Mouse (Mus musculus): ENCODE data around the gene Camsap3. TPM values are rescaled to one million over a fixed set of nuclear protein-coding genes. Genes with fewer than 3 reads are reported as not detected.
"Not testable (repeated sequence)": the region's sequence is repeated elsewhere in the genome, so short reads cannot be mapped to it uniquely, and the experiment has no call there.

Camsap3 gene
- polyA plus RNA-seq, 1 experiment: 0.05 TPM

DNA sequence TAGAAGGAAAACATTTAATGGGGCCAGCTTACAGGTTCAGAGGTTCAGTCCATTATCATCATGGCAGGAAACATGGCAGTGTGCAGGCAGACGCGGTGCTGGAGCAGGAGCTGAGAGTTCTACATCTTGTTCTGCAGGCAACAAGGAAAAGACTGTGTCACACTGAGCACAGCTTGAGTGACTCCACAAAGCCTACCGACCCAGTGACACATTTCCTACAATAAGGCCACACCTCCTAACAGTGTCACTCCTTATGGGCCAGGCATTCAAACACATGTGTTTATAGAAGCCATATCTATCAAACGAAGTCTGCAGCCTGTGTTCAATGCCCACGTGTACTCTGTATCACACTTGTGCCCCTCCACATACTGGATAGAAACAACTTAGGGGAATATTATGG is 17.3 kb upstream of the Camsap3 start:
- TF ChIP-seq USF1 (IDR thresholded peaks at IDR 0.05; ENCODE audit: low read depth): no peak
- no peak for TF ChIP-seq MYOD1 (IDR thresholded peaks at IDR 0.05; ENCODE audit: control insufficient read depth in 1 of 3, insufficient read length in 2 of 3, low read depth in 2 of 3)
- no peak for TF ChIP-seq TCF3 (IDR thresholded peaks at IDR 0.05; ENCODE audit: insufficient read length, low read depth)
- TF ChIP-seq SRF (IDR thresholded peaks at IDR 0.05; ENCODE audit: control insufficient read depth, insufficient read length, low read depth): no peak
- no peak for TF ChIP-seq POLR2AphosphoS2 (IDR thresholded peaks at IDR 0.05; ENCODE audit: insufficient read length, low read depth)
- no peak for TF ChIP-seq REST (IDR thresholded peaks at IDR 0.05; ENCODE audit: insufficient read depth, insufficient read length)
- TF ChIP-seq CEBPB (IDR thresholded peaks at IDR 0.05; ENCODE audit: insufficient read depth, poor library complexity, severe bottlenecking): no peak
- no peak for TF ChIP-seq MAX (IDR thresholded peaks at IDR 0.05; ENCODE audit: low read depth)
- no peak for TF ChIP-seq MYOG (IDR thresholded peaks at IDR 0.05; ENCODE audit: control insufficient read depth in 1 of 3, insufficient read depth in 1 of 3, insufficient read length in 2 of 3, low read depth in 2 of 3)
- no peak for TF ChIP-seq POLR2A (IDR thresholded peaks at IDR 0.05; ENCODE audit: insufficient read length, low read depth)
- Histone ChIP-seq H3K4me2 (ENCODE audit: low read depth) (no peak overlapping the region), H3K36me3 (ENCODE audit: control insufficient read depth, insufficient read depth) (no peaks in the 10 kb centered on the region)

DNA sequence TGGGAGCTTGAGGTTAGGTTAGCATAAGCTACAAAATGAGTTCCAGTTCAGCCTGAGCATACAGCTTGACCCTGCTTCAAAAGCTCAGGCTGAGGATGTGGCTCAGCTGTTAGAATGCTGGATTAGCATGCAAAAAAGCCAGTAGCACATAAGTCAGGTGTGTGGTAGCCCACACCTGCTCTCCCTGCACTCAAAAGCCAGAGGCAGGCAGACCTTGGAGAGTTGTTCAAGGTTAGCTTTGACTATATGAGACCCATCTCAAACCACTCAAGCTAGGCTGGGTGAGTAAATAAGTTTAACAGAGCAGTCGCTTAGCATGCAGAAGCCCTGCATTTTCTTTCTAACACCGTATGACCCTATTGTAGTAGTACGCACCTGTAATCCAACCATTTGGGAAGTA is 12.5 kb upstream of the Camsap3 start:
- Histone ChIP-seq H3K36me3 (ENCODE audit: control insufficient read depth, insufficient read depth) (no peaks in the 10 kb centered on the region), H3K79me2 (ENCODE audit: control insufficient read depth, insufficient read depth) (no peaks in the 10 kb centered on the region), H3ac (ENCODE audit: control insufficient read depth, insufficient read length) (no peak overlapping the region), H3K4me3 (no peak overlapping the region), H3K27me3 (ENCODE audit: control insufficient read depth, insufficient read depth, insufficient read length) (peaks cover 17% of the 10 kb centered on the region), H3K4me2 (ENCODE audit: low read depth) (no peak overlapping the region)
- no peak for TF ChIP-seq MYOD1 (IDR thresholded peaks at IDR 0.05; ENCODE audit: control insufficient read depth in 1 of 3, insufficient read length in 2 of 3, low read depth in 2 of 3)
- no peak for TF ChIP-seq TCF12 (IDR thresholded peaks at IDR 0.05; ENCODE audit: insufficient read depth, poor library complexity, severe bottlenecking)
- no peak for TF ChIP-seq MYOG (IDR thresholded peaks at IDR 0.05; ENCODE audit: control insufficient read depth in 1 of 3, insufficient read depth in 1 of 3, insufficient read length in 2 of 3, low read depth in 2 of 3)
- no peak for TF ChIP-seq SRF (IDR thresholded peaks at IDR 0.05; ENCODE audit: control insufficient read depth, insufficient read length, low read depth)
- TF ChIP-seq CEBPB (IDR thresholded peaks at IDR 0.05; ENCODE audit: insufficient read depth, poor library complexity, severe bottlenecking): no peak
- TF ChIP-seq POLR2AphosphoS2 (IDR thresholded peaks at IDR 0.05; ENCODE audit: insufficient read length, low read depth): no peak
- TF ChIP-seq E2F4 (IDR thresholded peaks at IDR 0.05; ENCODE audit: insufficient read depth): no peak
- TF ChIP-seq POLR2A (IDR thresholded peaks at IDR 0.05; ENCODE audit: insufficient read length, low read depth): no peak
- TF ChIP-seq REST (IDR thresholded peaks at IDR 0.05; ENCODE audit: insufficient read depth, insufficient read length): no peak
- TF ChIP-seq TCF3 (IDR thresholded peaks at IDR 0.05; ENCODE audit: insufficient read length, low read depth): no peak
- TF ChIP-seq USF1 (IDR thresholded peaks at IDR 0.05; ENCODE audit: low read depth): no peak
- TF ChIP-seq MAX (IDR thresholded peaks at IDR 0.05; ENCODE audit: low read depth): no peak

More for the DNA sequence above, 17.3 kb upstream of the Camsap3 start:
- no peaks in the 10 kb centered on the region for H3K79me2 ChIP-seq (ENCODE audit: control insufficient read depth, insufficient read depth)
- no peak overlapping the region for H3ac ChIP-seq (ENCODE audit: control insufficient read depth, insufficient read length)
- H3K27me3 ChIP-seq (ENCODE audit: control insufficient read depth, insufficient read depth, insufficient read length): peaks cover 9% of the 10 kb centered on the region
- H3K4me3 ChIP-seq: no peak overlapping the region

DNA sequence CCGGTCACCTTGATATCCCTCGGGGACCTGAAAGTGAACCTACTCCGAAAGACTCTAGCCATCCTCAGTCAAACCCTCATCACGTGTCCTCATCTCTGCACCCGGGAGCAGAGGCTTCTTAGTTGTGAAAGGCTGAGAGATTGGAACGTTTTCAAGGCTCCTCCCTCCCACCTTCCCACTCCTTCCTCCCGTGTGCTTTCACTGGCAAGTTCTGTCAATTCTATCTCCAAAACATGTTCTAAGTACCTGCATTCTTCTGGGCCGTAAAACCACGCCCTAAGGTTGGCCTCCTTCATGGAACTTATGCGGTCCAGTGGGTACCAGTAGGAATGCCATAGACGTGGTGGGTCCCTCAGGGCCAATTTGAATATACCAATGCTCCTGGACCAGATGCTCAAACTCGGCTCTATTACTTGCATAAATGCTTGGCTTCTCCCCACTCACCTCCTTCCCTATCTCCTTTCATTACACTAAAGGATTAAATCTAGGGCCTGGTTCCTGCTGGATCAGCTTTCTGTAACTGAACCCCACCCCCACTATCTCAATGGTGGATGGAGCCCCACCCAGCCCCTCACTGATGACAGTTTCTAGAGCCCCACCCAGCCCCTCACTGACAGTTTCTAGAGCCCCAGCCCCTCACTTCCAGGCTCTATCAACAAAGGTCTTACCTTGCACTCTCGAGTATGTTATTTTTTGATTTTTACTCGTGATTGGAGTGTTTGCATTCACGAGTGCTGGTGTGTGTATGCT is 10.7 kb upstream of the Camsap3 start:
- no peak overlapping the region for H3K4me2 ChIP-seq (ENCODE audit: low read depth)
- H3ac ChIP-seq (ENCODE audit: control insufficient read depth, insufficient read length): no peak overlapping the region
- no peak for TF ChIP-seq USF1 (IDR thresholded peaks at IDR 0.05; ENCODE audit: low read depth)
- no peak for TF ChIP-seq TCF12 (IDR thresholded peaks at IDR 0.05; ENCODE audit: insufficient read depth, poor library complexity, severe bottlenecking)
- TF ChIP-seq POLR2AphosphoS2 (IDR thresholded peaks at IDR 0.05; ENCODE audit: insufficient read length, low read depth): no peak
- no peak for TF ChIP-seq POLR2A (IDR thresholded peaks at IDR 0.05; ENCODE audit: insufficient read length, low read depth)

DNA sequence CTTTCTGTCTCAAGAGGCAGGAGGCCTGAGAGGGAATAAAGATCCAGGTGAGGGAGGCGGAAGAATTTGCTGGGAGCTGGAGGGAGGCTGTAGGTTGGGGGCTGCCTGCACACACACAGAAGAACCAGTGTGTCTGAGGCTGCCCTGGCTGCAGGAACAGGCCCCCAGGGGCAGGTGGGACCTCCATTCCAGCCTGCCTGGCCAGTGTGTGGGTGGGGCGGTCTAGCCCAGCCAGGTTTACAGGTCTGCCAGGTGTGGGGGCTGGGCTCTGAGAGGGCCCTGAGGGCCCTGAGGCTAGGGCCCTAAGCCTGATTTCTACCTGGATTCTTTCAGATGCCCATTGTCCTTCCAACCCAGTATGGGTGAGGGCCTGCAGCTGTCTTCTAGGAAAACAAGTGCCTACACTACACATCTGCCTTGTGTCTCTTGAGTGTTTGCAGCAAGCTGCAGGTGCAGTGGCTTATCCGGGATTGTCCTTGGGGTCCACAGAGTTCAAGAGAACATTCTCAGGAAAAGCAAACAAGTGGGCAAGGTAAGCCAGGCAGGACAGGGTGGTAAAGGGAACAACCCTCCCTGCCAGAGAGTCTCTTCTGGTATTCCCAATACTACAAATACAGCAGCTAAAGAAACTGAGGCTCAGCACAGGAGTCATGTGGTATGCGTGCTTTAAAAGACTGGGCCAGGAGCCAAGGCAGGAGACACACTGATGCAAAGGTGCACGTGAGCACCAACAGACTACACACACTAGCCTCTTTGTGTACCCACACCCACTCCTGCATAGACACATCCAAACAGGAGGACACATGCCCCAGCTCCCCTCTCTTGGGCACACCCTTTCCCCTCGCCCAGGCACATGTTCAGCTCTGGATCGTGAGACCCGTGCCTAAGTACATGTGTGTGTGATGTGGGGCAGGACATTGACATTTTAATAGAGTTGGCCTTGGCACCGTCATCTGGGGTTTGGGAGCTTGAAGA is 7.4 kb upstream of the Camsap3 start:
- Histone ChIP-seq H3K4me2 (ENCODE audit: low read depth) (no peak overlapping the region), H3K36me3 (ENCODE audit: control insufficient read depth, insufficient read depth) (no peaks in the 10 kb centered on the region), H3ac (ENCODE audit: control insufficient read depth, insufficient read length) (no peak overlapping the region), H3K4me3 (no peak overlapping the region), H3K27me3 (ENCODE audit: control insufficient read depth, insufficient read depth, insufficient read length) (peaks cover 13% of the 10 kb centered on the region), H3K79me2 (ENCODE audit: control insufficient read depth, insufficient read depth) (no peaks in the 10 kb centered on the region)
- no peak for TF ChIP-seq REST (IDR thresholded peaks at IDR 0.05; ENCODE audit: insufficient read depth, insufficient read length)
- no peak for TF ChIP-seq MYOG (IDR thresholded peaks at IDR 0.05; ENCODE audit: control insufficient read depth in 1 of 3, insufficient read depth in 1 of 3, insufficient read length in 2 of 3, low read depth in 2 of 3)
- TF ChIP-seq MAX (IDR thresholded peaks at IDR 0.05; ENCODE audit: low read depth): no peak
- TF ChIP-seq E2F4 (IDR thresholded peaks at IDR 0.05; ENCODE audit: insufficient read depth): no peak
- no peak for TF ChIP-seq MYOD1 (IDR thresholded peaks at IDR 0.05; ENCODE audit: control insufficient read depth in 1 of 3, insufficient read length in 2 of 3, low read depth in 2 of 3)
- no peak for TF ChIP-seq POLR2AphosphoS2 (IDR thresholded peaks at IDR 0.05; ENCODE audit: insufficient read length, low read depth)

More for the DNA sequence above, 10.7 kb upstream of the Camsap3 start:
- Histone ChIP-seq H3K4me3 (no peak overlapping the region), H3K27me3 (ENCODE audit: control insufficient read depth, insufficient read depth, insufficient read length) (peaks cover 19% of the 10 kb centered on the region), H3K79me2 (ENCODE audit: control insufficient read depth, insufficient read depth) (no peaks in the 10 kb centered on the region), H3K36me3 (ENCODE audit: control insufficient read depth, insufficient read depth) (no peaks in the 10 kb centered on the region)

DNA sequence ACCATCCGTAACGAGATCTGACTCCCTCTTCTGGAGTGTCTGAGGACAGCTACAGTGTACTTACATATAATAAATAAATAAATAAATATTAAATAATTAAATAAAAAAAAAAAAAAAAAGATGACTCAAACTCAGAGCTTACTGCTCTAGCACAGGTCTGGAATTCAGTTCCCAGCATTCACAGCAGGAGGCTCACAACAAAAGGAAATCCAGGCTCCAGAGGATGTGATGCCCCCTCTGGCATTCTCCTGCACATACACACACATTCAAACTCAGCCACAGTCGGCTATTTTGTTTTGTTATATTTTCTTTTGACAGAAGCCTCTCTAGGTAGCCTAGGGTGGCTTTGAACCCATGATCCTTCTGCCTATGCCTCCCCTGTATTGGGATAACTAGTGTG is 5.1 kb upstream of the Camsap3 start:
- not testable (repeated sequence) for H3ac ChIP-seq (ENCODE audit: control insufficient read depth, insufficient read length); H3K79me2 ChIP-seq (ENCODE audit: control insufficient read depth, insufficient read depth); H3K4me3 ChIP-seq; H3K36me3 ChIP-seq (ENCODE audit: control insufficient read depth, insufficient read depth); H3K4me2 ChIP-seq (ENCODE audit: low read depth)
- H3K27me3 ChIP-seq (ENCODE audit: control insufficient read depth, insufficient read depth, insufficient read length): peaks cover 13% of the 10 kb centered on the region

Data from myocyte (in vitro differentiated cells).